Comparison of ENCODE assay signal across 8 mouse cellular contexts in the genomic region with DNA sequence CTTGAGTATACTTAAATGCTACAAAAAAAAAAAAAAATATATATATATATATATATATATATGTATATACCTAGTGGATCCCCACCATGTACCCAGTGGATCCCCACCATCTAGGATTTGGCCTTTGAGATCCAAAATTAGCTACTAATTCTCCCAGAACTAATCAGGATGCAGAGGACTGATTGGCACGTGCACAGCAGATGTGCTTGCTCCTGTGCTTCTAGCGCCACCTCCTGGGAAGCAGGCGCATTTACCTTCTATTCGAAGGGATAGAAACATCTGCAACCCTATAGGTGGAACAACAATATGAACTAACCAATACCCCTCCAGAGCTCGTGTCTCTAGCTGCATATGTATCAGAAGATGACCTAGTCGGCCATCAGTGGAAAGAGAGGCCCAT. TPM values are rescaled to one million over a fixed set of nuclear protein-coding genes. Genes with fewer than 3 reads are reported as not detected.
DNase-seq lines count a peak whose midpoint lies in the region; ATAC-seq lines count a peak whose summit lies in the region.

No protein-coding gene starts in this region.

- H3K4me2 ChIP-seq in lung, embryonic 15.5 days = no peak overlapping the region

- peak; percentile 46; the same call in 1 of the 2 replicates for ATAC-seq in lung, embryonic 15.5 days (ENCODE audit: borderline replicate concordance, extremely low read depth, low FRiP score, low TSS enrichment)

- H3K9ac ChIP-seq in lung, embryonic 15.5 days = no peak overlapping the region

- no peaks in the 10 kb centered on the region for H3K27me3 ChIP-seq in hindbrain, embryonic 10.5 days (ENCODE audit: insufficient read depth, poor library complexity, severe bottlenecking)
- no peaks in the 10 kb centered on the region for H3K27me3 ChIP-seq in lung, embryonic 15.5 days

- no peaks in the 10 kb centered on the region for H3K9me3 ChIP-seq in hindbrain, embryonic 10.5 days
- no peaks in the 10 kb centered on the region for H3K9me3 ChIP-seq in lung, embryonic 15.5 days

- 3% methylated on average over 6 of the region's 6 CpGs for WGBS in hindbrain, embryonic 10.5 days
- 1% methylated on average over 6 of the region's 6 CpGs for WGBS in lung, embryonic 15.5 days

- H3K27ac ChIP-seq in hindbrain, embryonic 10.5 days = no peak overlapping the region
- H3K27ac ChIP-seq in lung, embryonic 15.5 days = no peak overlapping the region

- peaks cover 10% of the 10 kb centered on the region for H3K4me1 ChIP-seq in hindbrain, embryonic 10.5 days (replicated peaks)
- peaks cover 4% of the 10 kb centered on the region for H3K4me1 ChIP-seq in lung, embryonic 15.5 days

- DNase-seq in MN1 (ENCODE audit: low spot score) = peak; percentile 90
- peak; percentile 82 for DNase-seq in cerebellum, adult 9-10 months
- peak; percentile 51 to 86 for DNase-seq in frontal cortex, adult 2 months (ENCODE audit: extremely low spot score in 1 of 2, low spot score in 1 of 2)
- peak; percentile 75 for DNase-seq in hindbrain, embryonic 10.5 days (ENCODE audit: low spot score)
- DNase-seq in layer of hippocampus, adult 8-10 months (ENCODE audit: low spot score in 2 of 2) = peak; percentile 63 to 67
- DNase-seq in ovary, postnatal 14 days (ENCODE audit: low spot score) = peak; percentile 62
- DNase-seq in thymus, postnatal 10 days (ENCODE audit: low spot score in 2 of 2) = peak; percentile 57 to 76

- no peak overlapping the region for H3K4me3 ChIP-seq in hindbrain, embryonic 10.5 days
- no peak overlapping the region for H3K4me3 ChIP-seq in lung, embryonic 15.5 days

- H3K36me3 ChIP-seq in hindbrain, embryonic 10.5 days = no peaks in the 10 kb centered on the region
- no peaks in the 10 kb centered on the region for H3K36me3 ChIP-seq in lung, embryonic 15.5 days

RNA-seq across cellular contexts. Expression of gene Srsf7, which starts 27.1 kb away (rescaled TPM):
- 154 and 185 TPM in 2 replicates for polyA plus RNA-seq in frontal cortex, adult 2 months (2012; rRNA removed)
- 651 and 806 TPM in 2 replicates for polyA plus RNA-seq in hindbrain, embryonic 10.5 days (2016; fragmentation: Nextera tagmentation; extraction: Ambion mirVana)
- 100 to 1,000 TPM; 110 to 136 (median 121) TPM for total RNA-seq in layer of hippocampus, adult 8-10 months (2022)
- 633 and 646 TPM in 2 replicates for polyA plus RNA-seq in lung, embryonic 15.5 days (2015; fragmentation: Nextera tagmentation; extraction: Ambion mirVana)

RNA-seq across cellular contexts. Expression of gene Ttc39d, which starts 27.3 kb away (rescaled TPM):
- polyA plus RNA-seq in frontal cortex, adult 2 months (2012; rRNA removed) = 0.14 and 0.27 TPM in 2 replicates
- polyA plus RNA-seq in hindbrain, embryonic 10.5 days (2016; fragmentation: Nextera tagmentation; extraction: Ambion mirVana) = 0.16 TPM in 2 replicates
- total RNA-seq in layer of hippocampus, adult 8-10 months (2022) = under 1 TPM; 0.21 to 0.43 (median 0.30) TPM
- 0.10 and 0.11 TPM in 2 replicates for polyA plus RNA-seq in lung, embryonic 15.5 days (2015; fragmentation: Nextera tagmentation; extraction: Ambion mirVana)

RNA-seq across cellular contexts. Expression of gene Gemin6, which starts 44.3 kb away (rescaled TPM):
- polyA plus RNA-seq in frontal cortex, adult 2 months (2012; rRNA removed) = 6.7 and 8.4 TPM in 2 replicates
- polyA plus RNA-seq in hindbrain, embryonic 10.5 days (2016; fragmentation: Nextera tagmentation; extraction: Ambion mirVana) = 38.2 and 53.9 TPM in 2 replicates
- total RNA-seq in layer of hippocampus, adult 8-10 months (2022) = 1 to 10 TPM; 4.9 to 6.5 (median 5.6) TPM
- 42.7 and 46.1 TPM in 2 replicates for polyA plus RNA-seq in lung, embryonic 15.5 days (2015; fragmentation: Nextera tagmentation; extraction: Ambion mirVana)

RNA-seq across cellular contexts. Expression of gene Galm, which starts 52.7 kb away (rescaled TPM):
- 2.4 and 2.6 TPM in 2 replicates for polyA plus RNA-seq in frontal cortex, adult 2 months (2012; rRNA removed)
- polyA plus RNA-seq in hindbrain, embryonic 10.5 days (2016; fragmentation: Nextera tagmentation; extraction: Ambion mirVana) = 8.4 and 10.2 TPM in 2 replicates
- 1 to 10 TPM; 4.4 to 5.4 (median 4.9) TPM for total RNA-seq in layer of hippocampus, adult 8-10 months (2022)
- polyA plus RNA-seq in lung, embryonic 15.5 days (2015; fragmentation: Nextera tagmentation; extraction: Ambion mirVana) = 17.7 and 19.4 TPM in 2 replicates
